Mouse (Mus musculus) lung, postnatal 0 days (tissue): ENCODE results near the gene Ncs1.

Source experiments
- CTCF ChIP-seq: IDR thresholded peaks from 2 replicates; pipeline ENCODE4 v1.5.1; 2016; ENCODE audit warnings: antibody characterized with exemption, mild to moderate bottlenecking
- EP300 ChIP-seq: IDR thresholded peaks from 2 replicates; pipeline ENCODE4 v1.6.1; 2016; ENCODE audit warnings: antibody characterized with exemption, mild to moderate bottlenecking, control low read depth

DNA sequence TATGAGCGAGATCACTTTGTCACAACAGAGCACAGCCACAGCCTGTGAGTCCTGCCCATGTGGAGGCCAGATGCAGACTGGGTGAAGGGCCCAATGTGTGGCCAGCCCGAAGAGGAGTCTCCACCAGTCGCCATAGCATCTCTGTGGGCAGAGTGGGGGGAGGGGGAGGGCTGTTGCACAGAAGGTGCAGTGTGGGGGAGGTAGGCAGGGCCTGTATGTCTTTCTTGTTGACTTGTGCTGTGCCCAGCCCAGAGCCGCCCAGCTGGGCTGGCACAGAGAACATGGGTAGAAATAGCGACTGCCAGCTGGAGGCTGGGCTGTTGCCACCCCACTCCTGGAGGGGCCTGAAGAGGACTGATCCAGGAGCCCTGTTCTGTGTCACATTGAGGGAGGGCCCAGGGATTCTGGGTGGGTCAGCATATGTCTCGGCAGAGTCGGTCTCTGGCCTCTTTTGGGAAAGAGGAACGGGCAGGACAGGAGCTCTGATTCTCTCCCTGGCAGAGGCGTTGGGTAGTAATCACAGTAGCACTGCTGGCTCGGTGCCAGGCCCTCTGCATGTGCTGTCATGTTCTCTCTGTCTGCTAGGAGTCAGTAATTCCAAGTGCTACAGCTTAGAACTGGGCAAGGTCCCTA is 18.2 kb downstream of the Ncs1 start:
- TF ChIP-seq CTCF (no peak), EP300 (no peak)
